25 mouse cellular contexts compared by ENCODE assay signal in the genomic region with DNA sequence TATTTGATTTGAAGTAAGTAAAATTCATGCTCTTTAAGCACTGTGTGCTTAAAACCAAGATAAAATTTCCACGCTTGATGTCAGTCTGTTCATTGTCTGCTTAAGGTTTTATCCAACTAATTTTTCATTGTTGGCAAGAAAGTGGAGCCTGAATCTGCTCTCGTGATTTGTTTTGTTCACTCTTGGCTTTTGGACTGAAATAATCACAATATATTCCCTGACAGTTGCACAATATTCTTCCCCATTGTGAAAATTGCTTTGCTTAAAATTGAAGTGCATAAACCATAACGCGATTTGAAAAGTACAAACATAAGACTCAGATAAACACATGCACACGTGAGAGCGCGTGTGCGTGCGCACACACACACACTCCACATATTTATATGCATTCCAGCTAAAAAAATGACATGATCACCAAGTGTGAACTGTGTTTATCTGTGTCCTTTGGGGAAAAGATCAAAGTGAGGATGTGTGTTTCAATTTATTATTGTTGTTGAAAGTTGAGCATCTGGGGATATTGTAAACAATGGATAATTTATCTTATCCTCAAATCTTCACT. TPM values are rescaled to one million over a fixed set of nuclear protein-coding genes. Genes with fewer than 3 reads are reported as not detected.
DNase-seq lines count a peak whose midpoint lies in the region; ATAC-seq and TF ChIP-seq lines count a peak whose summit lies in the region.
"Had no signal": no experiment of that assay in that cellular context is flagged by ENCODE, and none has a peak within 500 bp of the region (broad histone marks: within the 10 kb centered on the region; RNA-seq: fewer than 3 reads in every experiment).

No protein-coding gene starts in this region.

- H3K27me3 ChIP-seq in heart, embryonic 16.5 days (ENCODE audit: control insufficient read depth, insufficient read depth, low read length), result no peaks in the 10 kb centered on the region
- no peaks in the 10 kb centered on the region for H3K27me3 ChIP-seq in lung, embryonic 14.5 days (ENCODE audit: insufficient read depth, low read length)
- no peaks in the 10 kb centered on the region for H3K27me3 ChIP-seq in embryonic facial prominence, embryonic 15.5 days
- H3K27me3 ChIP-seq: CH12.LX; forebrain, embryonic 15.5 days; kidney, embryonic 15.5 days; liver, embryonic 12.5 days had no signal

- H3K9me3 ChIP-seq in heart, embryonic 16.5 days (replicated peaks; ENCODE audit: control insufficient read depth, low read length), result peaks cover 1% of the 10 kb centered on the region
- no peaks in the 10 kb centered on the region for H3K9me3 ChIP-seq in lung, embryonic 14.5 days (ENCODE audit: low read depth, low read length)
- H3K9me3 ChIP-seq in embryonic facial prominence, embryonic 15.5 days (replicated peaks), result no peaks in the 10 kb centered on the region
- H3K9me3 ChIP-seq: forebrain, embryonic 15.5 days; kidney, embryonic 15.5 days; liver, embryonic 12.5 days; midbrain, embryonic 10.5 days had no signal

- H3K27ac ChIP-seq in heart, embryonic 16.5 days (ENCODE audit: low read length), result 0 out of 2 replicates have a peak overlapping the region, but pooled peaks have one; percentile 30
- peak overlapping the region; percentile 90; the same call in 1 of the 2 replicates for H3K27ac ChIP-seq in lung, embryonic 14.5 days (ENCODE audit: low read depth)
- peak overlapping the region; percentile 93 for H3K27ac ChIP-seq in embryonic facial prominence, embryonic 15.5 days (replicated peaks)
- H3K27ac ChIP-seq: forebrain, embryonic 15.5 days; liver, embryonic 12.5 days; midbrain, embryonic 10.5 days had no signal

- WGBS in heart, embryonic 16.5 days, result 80% methylated on average over 9 of the region's 9 CpGs
- WGBS in lung, embryonic 14.5 days, result 51% methylated on average over 9 of the region's 9 CpGs
- WGBS in lung, adult 2 months, result 35% methylated on average over 9 of the region's 9 CpGs
- WGBS in embryonic facial prominence, embryonic 15.5 days, result 69% methylated on average over 9 of the region's 9 CpGs

- peaks cover 4% of the 10 kb centered on the region for H3K4me1 ChIP-seq in heart, embryonic 16.5 days (ENCODE audit: control insufficient read depth, insufficient read depth, low read length)
- H3K4me1 ChIP-seq in lung, embryonic 14.5 days (ENCODE audit: insufficient read depth), result peaks cover 15% of the 10 kb centered on the region
- H3K4me1 ChIP-seq in lung, adult 2 months (ENCODE audit: control insufficient read depth, insufficient read depth, low read length), result peaks cover 18% of the 10 kb centered on the region
- H3K4me1 ChIP-seq in embryonic facial prominence, embryonic 15.5 days, result peaks cover 29% of the 10 kb centered on the region
- H3K4me1 ChIP-seq: forebrain, embryonic 15.5 days had no signal

- intact Hi-C loops in heart, postnatal 25 days (cut with DNase I), result no loop called here

- no peak for TF ChIP-seq CTCF in lung, embryonic 14.5 days (IDR thresholded peaks at IDR 0.05; ENCODE audit: low read depth)
- TF ChIP-seq CTCF in lung, adult 2 months (IDR thresholded peaks at IDR 0.05; ENCODE audit: insufficient read depth, low read length), result no peak

- no peak overlapping the region for H3K4me2 ChIP-seq in heart, embryonic 16.5 days (ENCODE audit: low read depth, low read length)
- no peak overlapping the region for H3K4me2 ChIP-seq in lung, embryonic 14.5 days
- no peak overlapping the region for H3K4me2 ChIP-seq in embryonic facial prominence, embryonic 15.5 days (replicated peaks)
- H3K4me2 ChIP-seq: forebrain, embryonic 15.5 days; kidney, embryonic 15.5 days; liver, embryonic 12.5 days had no signal

- no peak overlapping the region for H3K4me3 ChIP-seq in heart, embryonic 16.5 days (ENCODE audit: low read length)
- no peak overlapping the region for H3K4me3 ChIP-seq in lung, embryonic 14.5 days (ENCODE audit: low read depth, low read length)
- H3K4me3 ChIP-seq in lung, adult 2 months (replicated peaks; ENCODE audit: extremely low read depth, low read depth, low read length), result no peak overlapping the region
- H3K4me3 ChIP-seq in embryonic facial prominence, embryonic 15.5 days (replicated peaks), result no peak overlapping the region
- H3K4me3 ChIP-seq: forebrain, embryonic 15.5 days; kidney, embryonic 15.5 days; liver, embryonic 12.5 days; midbrain, embryonic 10.5 days had no signal

- DNase-seq in gastrocnemius, adult 18-20 months (ENCODE audit: low spot score), result peak; percentile 18
- no peak for DNase-seq in gastrocnemius, postnatal 25 days
- DNase-seq in heart, postnatal 25 days (ENCODE audit: low spot score), result no peak
- peak; percentile 60 for DNase-seq in lung, embryonic 14.5 days
- no peak for DNase-seq in lung, adult 2 months
- DNase-seq in T-cell, adult 2 months (ENCODE audit: low spot score), result no peak
- DNase-seq: cerebellum, adult 11 months; cerebellum, postnatal 14 days; layer of hippocampus, postnatal 36 days; right cerebral cortex, postnatal 25 days; thymus, postnatal 4 days had no signal

- no peak for ATAC-seq in heart, embryonic 16.5 days (replicated peaks; ENCODE audit: extremely low read depth, insufficient read depth, low FRiP score)
- peak; percentile 54; the same call in 1 of the 2 replicates for ATAC-seq in lung, embryonic 14.5 days (ENCODE audit: insufficient read depth)
- no peak for ATAC-seq in embryonic facial prominence, embryonic 15.5 days (ENCODE audit: insufficient number of reproducible peaks, low FRiP score, low TSS enrichment, low read depth)
- ATAC-seq: forebrain, embryonic 15.5 days; inflammation-experienced regulatory T-cells, adult 6 months; liver, embryonic 12.5 days had no signal

- no peak for TF ChIP-seq POLR2A in lung, adult 2 months (IDR thresholded peaks at IDR 0.05; ENCODE audit: borderline replicate concordance, extremely low read depth, low read depth, low read length)

- peaks cover 2% of the 10 kb centered on the region; the same call in 1 of the 2 replicates for H3K36me3 ChIP-seq in heart, embryonic 16.5 days (ENCODE audit: control insufficient read depth, insufficient read depth)
- H3K36me3 ChIP-seq in lung, embryonic 14.5 days (ENCODE audit: insufficient read depth), result 0 out of 2 replicates have a peak, but pooled peaks cover 5% of the 10 kb centered on the region
- peaks cover 2% of the 10 kb centered on the region; the same call in 1 of the 2 replicates for H3K36me3 ChIP-seq in embryonic facial prominence, embryonic 15.5 days
- H3K36me3 ChIP-seq: forebrain, embryonic 15.5 days had no signal

- H3K9ac ChIP-seq in heart, embryonic 16.5 days (ENCODE audit: low read length), result no peak overlapping the region
- no peak overlapping the region for H3K9ac ChIP-seq in lung, embryonic 14.5 days
- no peak overlapping the region for H3K9ac ChIP-seq in embryonic facial prominence, embryonic 15.5 days
- H3K9ac ChIP-seq: forebrain, embryonic 15.5 days; kidney, embryonic 15.5 days; liver, embryonic 12.5 days had no signal

RNA-seq across cellular contexts. Expression of gene Prss48, which starts 35.7 kb away (rescaled TPM):
- not detected for total RNA-seq in gastrocnemius, adult 18-20 months (2021)
- total RNA-seq in gastrocnemius, postnatal 25 days (2021), result not detected
- not detected in 2 replicates for polyA plus RNA-seq in heart, embryonic 16.5 days (2015; fragmentation: Nextera tagmentation; extraction: Ambion mirVana)
- total RNA-seq in heart, postnatal 25 days (2021), result not detected
- polyA plus RNA-seq in lung, embryonic 14.5 days (2014; fragmentation: Nextera tagmentation; extraction: Ambion mirVana), result 0.27 and 0.46 TPM in 2 replicates
- polyA plus RNA-seq in lung, adult 2 months (2012; rRNA removed), result not detected in 2 replicates
- polyA plus RNA-seq in embryonic facial prominence, embryonic 15.5 days (2015; fragmentation: Nextera tagmentation; extraction: Ambion mirVana), result not detected in 2 replicates
- total RNA-seq: adrenal gland, postnatal 10 days; CH12.LX; layer of hippocampus, postnatal 36 days; left cerebral cortex, postnatal 36 days had no signal
- polyA plus RNA-seq: brain, embryonic 14.5 days; forebrain, embryonic 15.5 days; heart, embryonic 14.5 days; inflammation-experienced regulatory T-cells, adult 6 months; large intestine, adult 2 months; liver, embryonic 12.5 days; midbrain, embryonic 10.5 days; neural tube, embryonic 14.5 days had no signal

Comparison
In these comparisons a context has a peak if more than half of its experiments do, and no peak if none do; other contexts are left out.
1. DNase-seq: peak in gastrocnemius, adult 18-20 months (single experiment) and lung, embryonic 14.5 days (single experiment); none in gastrocnemius, postnatal 25 days (single experiment), heart, postnatal 25 days (single experiment), lung, adult 2 months (single experiment) and T-cell, adult 2 months (single experiment).
2. H3K27ac ChIP-seq: peak in every context shown above with its lines; median percentile 93 in embryonic facial prominence, embryonic 15.5 days; 90 in lung, embryonic 14.5 days; 30 in heart, embryonic 16.5 days.